Mouse (Mus musculus): ENCODE data around the gene 1700020A23Rik. TPM values are rescaled to one million over a fixed set of nuclear protein-coding genes. Genes with fewer than 3 reads are reported as not detected.

1700020A23Rik gene
- polyA plus RNA-seq, 1 experiment from 2014 or later = not detected

- Histone ChIP-seq H3K9me3 (ENCODE audit: control insufficient read depth, low read length) (no peaks in the 10 kb centered on the region), H3K36me3 (ENCODE audit: control insufficient read depth, insufficient read depth, low read length) (0 out of 2 replicates have a peak, but pooled peaks cover under 1% of the 10 kb centered on the region), H3K9ac (replicated peaks; ENCODE audit: low read length) (no peak overlapping the region), H3K4me2 (ENCODE audit: low read length) (peak overlapping the region; percentile 93), H3K4me1 (ENCODE audit: control insufficient read depth, insufficient read depth, low read length) (peaks cover 9% of the 10 kb centered on the region; the same call in 1 of the 2 replicates), H3K27me3 (ENCODE audit: control insufficient read depth, insufficient read depth, low read length) (peaks cover 10% of the 10 kb centered on the region; the same call in 1 of the 2 replicates), H3K27ac (replicated peaks; ENCODE audit: low read depth, low read length) (no peak overlapping the region), H3K4me3 (replicated peaks; ENCODE audit: low read depth, low read length) (peak overlapping the region; percentile 49)
- 14% methylated on average over 14 of the region's 14 CpGs for whole genome bisulfite sequencing
- DNase-seq (no peak), ATAC-seq (ENCODE audit: low FRiP score, low TSS enrichment) (no peak)
Measured at GRCm38 (mm10) chr2:130398091-130398490, 7.0 kb upstream of the 1700020A23Rik start.

DNA sequence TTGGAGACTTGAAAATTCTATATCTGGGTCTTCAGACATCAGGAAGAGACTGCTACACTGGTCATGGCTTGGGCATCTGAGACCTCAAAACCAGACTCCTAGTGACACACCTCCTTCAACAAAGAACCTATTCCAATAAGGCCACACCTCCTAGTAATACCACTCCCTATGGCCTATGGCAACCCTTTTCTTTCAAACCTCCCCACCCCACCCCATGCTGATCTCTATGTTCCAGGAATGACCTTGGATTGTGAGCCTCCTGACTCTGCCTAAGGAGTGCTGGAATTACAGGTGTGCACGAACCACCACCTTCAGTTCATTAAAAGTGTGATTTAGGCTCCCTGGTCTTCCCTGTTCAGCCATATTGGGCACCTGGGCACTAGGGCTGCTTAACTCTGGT is 5.0 kb upstream of the 1700020A23Rik start:
- WGBS = 97% methylated on average over 1 of the region's 1 CpGs
- ATAC-seq (ENCODE audit: low FRiP score, low TSS enrichment) = no peak

DNA sequence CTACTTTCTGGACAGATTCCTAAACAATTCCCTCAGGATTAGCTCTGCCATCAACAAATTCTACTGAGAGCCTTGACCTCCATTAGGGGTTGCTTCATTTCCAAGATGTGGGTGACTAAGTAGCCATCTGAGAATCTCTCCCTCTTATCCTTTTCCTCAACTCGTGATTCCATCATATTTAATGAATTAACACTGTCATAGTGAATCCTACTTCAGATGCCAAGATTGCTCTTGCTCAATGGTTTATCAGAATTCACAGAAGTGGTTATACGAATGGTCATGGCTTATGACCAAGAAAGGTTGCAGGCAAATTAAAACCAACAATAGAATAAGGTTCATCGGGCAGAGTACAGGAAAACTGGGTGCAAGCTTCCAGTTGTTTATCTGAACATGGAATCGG is 3.2 kb upstream of the 1700020A23Rik start:
- no peak overlapping the region for H3K4me3 ChIP-seq (replicated peaks; ENCODE audit: low read depth, low read length)
- H3K4me1 ChIP-seq (ENCODE audit: control insufficient read depth, insufficient read depth, low read length) = peaks cover 9% of the 10 kb centered on the region; the same call in 1 of the 2 replicates
- ATAC-seq (ENCODE audit: low FRiP score, low TSS enrichment) = no peak
- no peaks in the 10 kb centered on the region for H3K9me3 ChIP-seq (ENCODE audit: control insufficient read depth, low read length)
- 89% methylated on average over 4 of the region's 4 CpGs for WGBS
- no peak overlapping the region for H3K27ac ChIP-seq (replicated peaks; ENCODE audit: low read depth, low read length)
- H3K9ac ChIP-seq (replicated peaks; ENCODE audit: low read length) = no peak overlapping the region
- H3K4me2 ChIP-seq (ENCODE audit: low read length) = no peak overlapping the region
- DNase-seq = no peak
- peaks cover 10% of the 10 kb centered on the region; the same call in 1 of the 2 replicates for H3K27me3 ChIP-seq (ENCODE audit: control insufficient read depth, insufficient read depth, low read length)
- no peaks in the 10 kb centered on the region for H3K36me3 ChIP-seq (ENCODE audit: control insufficient read depth, insufficient read depth, low read length)

More for the DNA sequence above, 5.0 kb upstream of the 1700020A23Rik start:
- no peaks in the 10 kb centered on the region for H3K36me3 ChIP-seq (ENCODE audit: control insufficient read depth, insufficient read depth, low read length)
- peaks cover 10% of the 10 kb centered on the region; the same call in 1 of the 2 replicates for H3K27me3 ChIP-seq (ENCODE audit: control insufficient read depth, insufficient read depth, low read length)
- H3K4me2 ChIP-seq (ENCODE audit: low read length) = no peak overlapping the region
- H3K4me3 ChIP-seq (replicated peaks; ENCODE audit: low read depth, low read length) = no peak overlapping the region
- H3K27ac ChIP-seq (replicated peaks; ENCODE audit: low read depth, low read length) = no peak overlapping the region
- H3K9ac ChIP-seq (replicated peaks; ENCODE audit: low read length) = no peak overlapping the region
- DNase-seq = no peak
- H3K4me1 ChIP-seq (ENCODE audit: control insufficient read depth, insufficient read depth, low read length) = peaks cover 9% of the 10 kb centered on the region; the same call in 1 of the 2 replicates
- H3K9me3 ChIP-seq (ENCODE audit: control insufficient read depth, low read length) = no peaks in the 10 kb centered on the region

DNA sequence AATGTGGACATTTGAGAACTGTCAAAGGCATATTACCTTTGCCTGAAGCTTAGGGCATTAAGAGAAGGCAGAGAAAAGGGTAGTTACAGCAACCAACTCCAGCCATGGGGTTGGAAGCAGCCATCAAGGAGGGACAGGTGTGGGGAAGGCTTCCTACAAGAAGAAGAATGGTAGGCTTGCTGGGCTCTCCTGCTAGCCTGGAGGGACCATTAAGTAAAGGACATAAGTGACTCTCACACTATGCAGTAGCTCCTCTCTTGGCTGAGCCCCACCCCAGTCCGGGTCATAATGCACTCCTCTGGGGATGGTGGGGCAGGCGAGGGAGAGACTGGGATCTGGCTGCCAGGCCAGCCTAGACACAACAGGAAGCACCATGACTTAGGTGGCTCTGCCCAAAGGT is 1.1 kb downstream of the 1700020A23Rik start, which contains the start of gene Tmem239:
Tmem239 (plus strand) TSS at position 301 of the 400 bp plus-strand sequence.
- H3K36me3 ChIP-seq (ENCODE audit: control insufficient read depth, insufficient read depth, low read length) = no peaks in the 10 kb centered on the region
- 82% methylated on average over 2 of the region's 2 CpGs for WGBS
- no peaks in the 10 kb centered on the region for H3K27me3 ChIP-seq (ENCODE audit: control insufficient read depth, insufficient read depth, low read length)
- H3K27ac ChIP-seq (replicated peaks; ENCODE audit: low read depth, low read length) = no peak within 1 kb of the TSS
- ATAC-seq (ENCODE audit: low FRiP score, low TSS enrichment) = no peak
- H3K9ac ChIP-seq (replicated peaks; ENCODE audit: low read length) = no peak within 1 kb of the TSS
- H3K4me3 ChIP-seq (replicated peaks; ENCODE audit: low read depth, low read length) = no peak within 1 kb of the TSS
- no peaks in the 10 kb centered on the region for H3K4me1 ChIP-seq (ENCODE audit: control insufficient read depth, insufficient read depth, low read length)
- DNase-seq = no peak
- no peak within 1 kb of the TSS for H3K4me2 ChIP-seq (ENCODE audit: low read length)
- no peaks in the 10 kb centered on the region for H3K9me3 ChIP-seq (ENCODE audit: control insufficient read depth, low read length)

- Histone ChIP-seq H3K4me1 (ENCODE audit: control insufficient read depth, insufficient read depth, low read length) (no peaks in the 10 kb centered on the region), H3K9me3 (ENCODE audit: control insufficient read depth, low read length) (no peaks in the 10 kb centered on the region), H3K36me3 (ENCODE audit: control insufficient read depth, insufficient read depth, low read length) (no peaks in the 10 kb centered on the region), H3K9ac (replicated peaks; ENCODE audit: low read length) (no peak overlapping the region), H3K4me2 (ENCODE audit: low read length) (no peak overlapping the region), H3K27ac (replicated peaks; ENCODE audit: low read depth, low read length) (no peak overlapping the region), H3K27me3 (ENCODE audit: control insufficient read depth, insufficient read depth, low read length) (no peaks in the 10 kb centered on the region), H3K4me3 (replicated peaks; ENCODE audit: low read depth, low read length) (no peak overlapping the region)
- DNase-seq = peak; percentile 62
- WGBS = 20% methylated on average over 6 of the region's 6 CpGs
- ATAC-seq (ENCODE audit: low FRiP score, low TSS enrichment) = no peak
Measured at GRCm38 (mm10) chr2:130408194-130408593, 3.1 kb downstream of the 1700020A23Rik start.

DNA sequence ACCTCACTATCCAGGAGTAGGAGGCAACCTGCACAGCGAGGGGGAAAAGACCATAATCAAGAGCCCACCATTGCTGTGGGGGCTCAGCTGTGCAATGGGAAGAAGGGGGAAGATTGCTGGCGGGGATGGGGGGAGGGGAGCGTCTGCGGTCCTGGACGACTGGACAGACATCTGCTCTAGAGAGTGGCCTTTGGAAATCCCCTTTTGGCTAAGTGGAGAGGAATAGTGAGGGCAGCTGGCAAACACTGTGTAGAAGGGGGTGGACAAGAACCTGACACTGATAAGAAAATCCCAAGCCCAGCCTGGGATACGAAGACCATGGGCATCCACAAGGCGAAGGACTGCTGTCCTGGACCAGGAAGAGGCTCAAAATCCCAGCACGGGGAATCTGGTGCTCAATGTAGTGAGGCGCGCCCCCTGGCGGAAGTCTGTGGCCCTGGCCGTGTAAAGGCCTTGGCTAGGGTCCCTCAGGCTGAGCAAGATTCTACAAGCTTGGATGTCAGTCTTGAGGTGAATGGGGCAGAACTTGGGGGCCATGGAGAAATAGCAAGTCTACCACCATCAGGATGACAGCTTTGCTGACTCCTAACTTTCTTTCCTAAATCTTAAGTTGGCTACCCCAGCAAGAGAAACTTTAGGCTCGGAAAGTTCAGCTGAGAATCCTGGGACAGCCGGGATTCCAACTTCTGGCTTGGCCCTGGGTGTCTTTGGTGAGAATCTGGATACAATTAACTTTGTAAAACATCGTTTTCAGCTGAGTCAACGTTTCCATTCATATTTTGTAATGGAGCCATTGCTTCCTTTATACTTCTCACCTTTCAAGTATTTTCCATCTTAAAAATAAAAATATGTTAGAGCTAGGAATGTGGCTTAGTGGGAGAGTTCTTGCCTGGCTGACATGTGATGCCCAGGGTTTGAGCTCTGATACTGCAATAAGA is 6.8 kb downstream of the 1700020A23Rik start:
- Histone ChIP-seq H3K9me3 (ENCODE audit: control insufficient read depth, low read length) (no peaks in the 10 kb centered on the region), H3K4me3 (replicated peaks; ENCODE audit: low read depth, low read length) (no peak overlapping the region), H3K27ac (replicated peaks; ENCODE audit: low read depth, low read length) (no peak overlapping the region), H3K4me2 (ENCODE audit: low read length) (no peak overlapping the region), H3K36me3 (ENCODE audit: control insufficient read depth, insufficient read depth, low read length) (no peaks in the 10 kb centered on the region), H3K9ac (replicated peaks; ENCODE audit: low read length) (no peak overlapping the region), H3K4me1 (ENCODE audit: control insufficient read depth, insufficient read depth, low read length) (no peaks in the 10 kb centered on the region), H3K27me3 (ENCODE audit: control insufficient read depth, insufficient read depth, low read length) (no peaks in the 10 kb centered on the region)
- DNase-seq (peak; percentile 92), ATAC-seq (ENCODE audit: low FRiP score, low TSS enrichment) (peak; percentile 62; the same call in 1 of the 2 replicates)
- WGBS = 35% methylated on average over 16 of the region's 16 CpGs

DNA sequence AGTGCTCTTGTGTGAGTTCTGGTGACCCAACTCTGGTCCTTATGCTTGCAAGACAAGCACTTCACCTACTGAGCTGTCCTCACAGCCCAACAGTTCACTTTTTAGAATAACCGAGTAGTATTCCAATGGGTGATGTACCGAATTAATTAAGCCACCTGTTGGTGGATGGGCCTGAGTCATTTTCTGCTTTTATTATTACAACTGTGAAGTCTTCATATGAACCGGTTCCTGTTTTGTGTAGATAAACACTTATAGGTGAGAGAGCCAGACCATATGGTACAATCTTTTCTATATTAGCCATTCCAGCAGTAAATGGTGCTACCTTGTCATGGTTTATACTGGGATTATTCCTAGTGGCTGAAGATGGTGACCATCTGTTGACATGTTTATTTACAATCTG is 7.7 kb downstream of the 1700020A23Rik start:
- no peaks in the 10 kb centered on the region for H3K9me3 ChIP-seq (ENCODE audit: control insufficient read depth, low read length)
- no peak for ATAC-seq (ENCODE audit: low FRiP score, low TSS enrichment)
- H3K4me3 ChIP-seq (replicated peaks; ENCODE audit: low read depth, low read length) = no peak overlapping the region
- no peak overlapping the region for H3K27ac ChIP-seq (replicated peaks; ENCODE audit: low read depth, low read length)
- no peak for DNase-seq
- H3K27me3 ChIP-seq (ENCODE audit: control insufficient read depth, insufficient read depth, low read length) = no peaks in the 10 kb centered on the region
- no peak overlapping the region for H3K9ac ChIP-seq (replicated peaks; ENCODE audit: low read length)
- WGBS = 82% methylated on average over 3 of the region's 3 CpGs
- H3K4me1 ChIP-seq (ENCODE audit: control insufficient read depth, insufficient read depth, low read length) = no peaks in the 10 kb centered on the region
- no peaks in the 10 kb centered on the region for H3K36me3 ChIP-seq (ENCODE audit: control insufficient read depth, insufficient read depth, low read length)
- H3K4me2 ChIP-seq (ENCODE audit: low read length) = no peak overlapping the region

DNA sequence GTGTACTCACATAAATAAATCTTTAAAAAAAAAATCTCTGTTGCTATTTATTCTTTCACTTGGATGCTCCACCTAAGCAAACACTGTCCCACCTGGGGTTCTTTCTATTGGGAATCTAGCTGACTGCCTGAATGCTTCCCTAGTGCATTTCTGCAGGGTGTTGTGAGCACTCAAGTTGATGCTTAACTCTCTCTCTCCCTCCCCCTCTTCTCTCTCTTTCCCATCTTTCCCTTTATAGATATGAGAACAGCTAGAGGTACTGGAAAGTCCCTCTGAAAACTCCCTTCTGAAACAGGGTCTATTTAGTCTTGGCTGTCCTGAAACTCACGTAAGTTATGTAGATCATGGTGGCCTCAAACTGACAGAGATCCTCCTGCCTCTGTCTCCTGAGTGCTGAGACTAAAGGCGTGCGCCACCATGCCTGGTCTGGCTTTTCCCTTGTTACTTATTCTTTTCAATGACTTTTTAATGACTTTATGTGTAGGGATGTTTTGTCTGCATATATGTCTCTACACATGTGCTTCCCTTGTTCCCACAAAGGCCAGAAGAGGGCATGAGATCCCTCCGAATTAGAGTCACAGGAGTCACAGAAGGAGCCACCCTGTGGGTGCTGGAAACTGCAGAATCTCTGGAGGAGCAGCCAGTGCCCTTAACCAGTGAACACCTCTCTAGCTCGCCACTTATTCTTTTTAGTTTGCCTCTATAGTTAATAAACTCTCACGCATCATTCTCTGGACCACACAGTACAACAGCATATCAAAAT is 9.2 kb downstream of the 1700020A23Rik start:
- H3K4me2 ChIP-seq (ENCODE audit: low read length) = no peak overlapping the region
- no peak overlapping the region for H3K4me3 ChIP-seq (replicated peaks; ENCODE audit: low read depth, low read length)
- H3K36me3 ChIP-seq (ENCODE audit: control insufficient read depth, insufficient read depth, low read length) = peaks cover 10% of the 10 kb centered on the region; the same call in 1 of the 2 replicates
- 76% methylated on average over 6 of the region's 6 CpGs for WGBS
- H3K27me3 ChIP-seq (ENCODE audit: control insufficient read depth, insufficient read depth, low read length) = no peaks in the 10 kb centered on the region
- ATAC-seq (ENCODE audit: low FRiP score, low TSS enrichment) (no peak), DNase-seq (peak; percentile 4)
- H3K9me3 ChIP-seq (ENCODE audit: control insufficient read depth, low read length) = no peaks in the 10 kb centered on the region
- no peak overlapping the region for H3K9ac ChIP-seq (replicated peaks; ENCODE audit: low read length)
- no peak overlapping the region for H3K27ac ChIP-seq (replicated peaks; ENCODE audit: low read depth, low read length)
- H3K4me1 ChIP-seq (ENCODE audit: control insufficient read depth, insufficient read depth, low read length) = no peaks in the 10 kb centered on the region
